Mouse (Mus musculus) forebrain, embryonic 15.5 days (tissue): Measurements from ENCODE around the gene Kcnq2. TPM values are rescaled to one million over a fixed set of nuclear protein-coding genes. Genes with fewer than 3 reads are reported as not detected.

Experiments used
- ATAC-seq: fragments of 200-750 bp; cut with Nextera tagmentation; replicated peaks from 2 replicates; pipeline ENCODE4 v1.8.0; 2017; ENCODE audit warnings: mild to moderate bottlenecking, moderate TSS enrichment, moderate library complexity
- H3K27ac ChIP-seq: fragments of 300-500 bp; sonication (generic); replicated peaks from 2 replicates; pipeline ENCODE4 v1.5.1; 2015; ENCODE audit warnings: mild to moderate bottlenecking, inconsistent platforms
- H3K27me3 ChIP-seq: fragments of 300-500 bp; sonication (generic); 2 replicates; pipeline ENCODE4 v1.6.1; 2015; ENCODE audit warnings: inconsistent platforms
- H3K36me3 ChIP-seq: fragments of 300-500 bp; sonication (generic); 2 replicates; pipeline ENCODE4 v1.6.1; 2015; ENCODE audit warnings: mild to moderate bottlenecking, inconsistent platforms
- H3K4me1 ChIP-seq: fragments of 300-500 bp; sonication (generic); 2 replicates; pipeline ENCODE4 v1.6.1; 2015; ENCODE audit warnings: inconsistent platforms
- H3K4me2 ChIP-seq: fragments of 300-500 bp; sonication (generic); replicated peaks from 2 replicates; pipeline ENCODE4 v1.6.1; 2015; ENCODE audit warnings: mild to moderate bottlenecking, inconsistent platforms
- H3K4me3 ChIP-seq: fragments of 300-500 bp; sonication (generic); 2 replicates; pipeline ENCODE4 v1.5.1; 2015; ENCODE audit warnings: mild to moderate bottlenecking, inconsistent platforms
- H3K9ac ChIP-seq: fragments of 300-500 bp; sonication (generic); replicated peaks from 2 replicates; pipeline ENCODE4 v1.6.1; 2015; ENCODE audit warnings: mild to moderate bottlenecking, inconsistent platforms
- H3K9me3 ChIP-seq: fragments of 300-500 bp; sonication (generic); 2 replicates; pipeline ENCODE4 v1.6.1; 2016; ENCODE audit warnings: inconsistent platforms
- WGBS: fragments of 180-500 bp; shearing (Covaris S2); methylation state at CpG from one replicate; pipeline ENCODE4 v1.1.7; 2015; ENCODE audit warnings: mixed read lengths; 5-methylcytosine and 5-hydroxymethylcytosine counted together
- polyA plus RNA-seq: library from polyadenylated mRNA; unstranded; fragments of >200 nt; fragmentation: Nextera tagmentation; extraction: Ambion mirVana; gene quantifications from 2 replicates; pipeline ENCODE4 v1.2.1, GENCODE M21; 2015

Kcnq2 gene
- polyA plus RNA-seq, 1 experiment from 2014 or later: 46.7 TPM

DNA sequence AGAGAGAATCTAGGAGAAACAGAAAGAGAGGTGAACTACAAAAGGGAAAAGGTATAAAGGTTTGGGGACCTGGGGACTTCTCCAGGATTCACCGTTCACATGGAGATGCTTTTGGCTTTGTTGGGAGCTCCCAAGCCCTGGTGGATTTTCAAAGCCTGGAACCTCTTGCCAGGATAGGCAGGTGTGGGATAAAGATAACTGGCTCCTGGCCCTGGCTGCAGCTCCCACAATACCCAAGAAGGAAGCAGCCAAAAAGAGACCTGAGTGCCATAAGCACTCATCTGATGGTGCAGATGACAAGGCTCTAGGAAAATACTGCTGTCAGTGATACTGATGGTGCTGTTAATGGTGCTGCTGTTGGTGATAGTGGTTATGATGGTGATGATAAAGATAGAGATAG is 82.9 kb downstream of the Kcnq2 start:
- Histone ChIP-seq H3K36me3 (no peaks in the 10 kb centered on the region), H3K4me1 (peaks cover 5% of the 10 kb centered on the region; the same call in 1 of the 2 replicates), H3K27me3 (no peaks in the 10 kb centered on the region), H3K9ac (no peak overlapping the region), H3K4me3 (no peak overlapping the region), H3K4me2 (no peak overlapping the region), H3K9me3 (no peaks in the 10 kb centered on the region), H3K27ac (no peak overlapping the region)
- no peak for ATAC-seq
- WGBS: 69% methylated on average over 1 of the region's 1 CpGs

- no peak for ATAC-seq
- Histone ChIP-seq H3K4me1 (peaks cover 2% of the 10 kb centered on the region), H3K4me3 (no peak overlapping the region), H3K9ac (no peak overlapping the region), H3K9me3 (no peaks in the 10 kb centered on the region), H3K4me2 (no peak overlapping the region), H3K36me3 (no peaks in the 10 kb centered on the region), H3K27ac (no peak overlapping the region), H3K27me3 (no peaks in the 10 kb centered on the region)
- 84% methylated on average over 9 of the region's 9 CpGs for WGBS
Observed at GRCm38 (mm10) chr2:181048986-181049385, 86.1 kb downstream of the Kcnq2 start.

DNA sequence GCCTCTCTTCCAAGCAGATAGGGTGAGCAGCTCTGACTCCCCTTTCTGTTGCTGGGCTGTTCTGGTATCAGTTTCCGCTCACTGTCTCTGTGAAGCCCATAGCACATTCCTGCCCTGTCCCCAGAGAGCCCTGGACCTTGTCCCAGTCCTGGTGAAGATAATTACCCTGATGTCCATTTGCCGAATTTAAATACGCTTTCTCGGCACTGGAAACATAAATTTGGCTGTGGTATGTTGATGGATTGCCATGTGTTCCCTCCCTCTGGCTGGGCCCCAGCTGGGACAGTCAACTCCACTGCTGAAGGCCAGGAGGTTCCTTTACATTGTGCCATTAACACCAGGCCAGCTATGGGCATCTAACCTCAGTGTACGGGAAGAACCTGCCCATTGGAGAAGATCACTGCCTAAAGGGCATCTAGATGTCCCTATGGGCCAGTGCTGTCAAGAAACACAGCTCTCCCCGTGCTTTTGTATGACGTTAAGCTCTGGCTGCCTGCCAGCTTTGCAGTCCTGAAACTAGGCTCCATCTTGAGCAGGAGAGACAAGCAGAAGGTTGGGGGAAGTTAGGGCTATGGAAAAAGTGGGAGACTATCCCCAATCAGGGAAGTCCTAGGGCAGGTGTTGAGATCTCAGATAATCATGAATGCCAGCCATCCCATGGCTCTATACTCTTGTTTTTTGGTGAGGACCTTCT is 86.7 kb downstream of the Kcnq2 start:
- Histone ChIP-seq H3K4me1 (peaks cover 7% of the 10 kb centered on the region), H3K9me3 (no peaks in the 10 kb centered on the region), H3K36me3 (no peaks in the 10 kb centered on the region), H3K4me2 (no peak overlapping the region), H3K4me3 (no peak overlapping the region), H3K27me3 (no peaks in the 10 kb centered on the region), H3K9ac (no peak overlapping the region), H3K27ac (no peak overlapping the region)
- 43% methylated on average over 7 of the region's 7 CpGs for WGBS
- ATAC-seq: no peak

- ATAC-seq: no peak
- no peaks in the 10 kb centered on the region for H3K36me3 ChIP-seq
- no peak overlapping the region for H3K27ac ChIP-seq
- no peak overlapping the region for H3K4me2 ChIP-seq
- no peak overlapping the region for H3K9ac ChIP-seq
- H3K4me1 ChIP-seq: peaks cover 32% of the 10 kb centered on the region
- no peak overlapping the region for H3K4me3 ChIP-seq
- H3K27me3 ChIP-seq: peaks cover 19% of the 10 kb centered on the region; the same call in 1 of the 2 replicates
- WGBS: 8% methylated on average over 3 of the region's 3 CpGs
- H3K9me3 ChIP-seq: no peaks in the 10 kb centered on the region
Observed at GRCm38 (mm10) chr2:181044001-181044400, 91.1 kb downstream of the Kcnq2 start.

DNA sequence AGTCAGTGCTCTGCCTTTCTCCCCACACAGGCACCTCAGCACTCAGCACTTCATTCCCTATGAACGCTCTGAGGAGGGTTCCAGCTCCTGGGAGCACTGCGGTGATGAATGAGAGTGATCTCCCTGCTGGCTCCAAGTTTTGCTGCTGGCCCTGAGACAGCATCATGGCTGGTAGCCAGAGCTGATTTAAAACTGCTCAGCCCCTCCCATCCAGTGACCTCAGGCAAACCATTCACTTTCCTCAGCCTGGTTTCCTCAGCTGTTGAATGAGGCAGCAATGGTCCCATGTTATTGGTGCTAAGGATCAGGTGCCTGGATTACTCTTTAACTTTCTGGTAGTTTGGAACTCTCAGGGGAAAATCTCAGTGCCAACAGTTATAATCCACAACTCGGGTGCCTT is 91.7 kb downstream of the Kcnq2 start, which contains the start of gene Chrna4:
Chrna4 (minus strand) TSS at position 110 of the 400 bp plus-strand sequence.
- H3K9ac ChIP-seq: no peak within 1 kb of the TSS

DNA sequence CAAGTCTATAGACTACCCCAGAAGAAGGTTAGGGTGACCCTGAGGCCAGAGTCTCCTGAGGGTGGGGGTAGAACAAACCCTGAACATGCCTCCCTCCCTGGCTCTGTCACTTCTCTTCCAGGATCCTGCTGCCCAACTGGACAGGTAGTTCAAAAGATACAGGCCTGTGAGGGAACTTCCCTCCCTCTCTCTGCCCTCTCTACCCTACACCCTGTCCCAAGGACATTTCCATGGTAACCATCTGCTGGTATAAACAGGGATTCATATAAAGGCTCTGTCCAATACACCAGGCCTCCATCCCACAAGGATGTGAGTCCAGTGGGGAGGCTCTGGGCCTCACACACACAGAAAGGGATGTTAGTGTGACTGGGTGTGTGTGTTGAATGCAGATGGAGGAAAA is 92.7 kb downstream of the Kcnq2 start:
- H3K9me3 ChIP-seq: no peaks in the 10 kb centered on the region
- no peaks in the 10 kb centered on the region for H3K36me3 ChIP-seq
- H3K9ac ChIP-seq: no peak overlapping the region
- H3K4me3 ChIP-seq: no peak overlapping the region
- H3K27me3 ChIP-seq: peaks cover 30% of the 10 kb centered on the region; the same call in 1 of the 2 replicates
- peak overlapping the region; percentile 24; the same call in 1 of the 2 replicates for H3K27ac ChIP-seq
- no peak for ATAC-seq
- no peak overlapping the region for H3K4me2 ChIP-seq
- H3K4me1 ChIP-seq: peaks cover 41% of the 10 kb centered on the region

More for the DNA sequence above, 91.7 kb downstream of the Kcnq2 start, which contains the start of gene Chrna4:
- Histone ChIP-seq H3K4me2 (no peak within 1 kb of the TSS), H3K27ac (peak within 1 kb of the TSS; percentile 24; the same call in 1 of the 2 replicates), H3K9me3 (no peaks in the 10 kb centered on the region), H3K4me1 (peaks cover 36% of the 10 kb centered on the region), H3K4me3 (no peak within 1 kb of the TSS), H3K36me3 (no peaks in the 10 kb centered on the region), H3K27me3 (peaks cover 22% of the 10 kb centered on the region; the same call in 1 of the 2 replicates)
- ATAC-seq: no peak
- 27% methylated on average over 3 of the region's 3 CpGs for whole genome bisulfite sequencing

- Histone ChIP-seq H3K4me3 (no peak overlapping the region), H3K27ac (no peak overlapping the region), H3K27me3 (peaks cover 30% of the 10 kb centered on the region; the same call in 1 of the 2 replicates), H3K36me3 (no peaks in the 10 kb centered on the region), H3K4me2 (no peak overlapping the region), H3K4me1 (peaks cover 41% of the 10 kb centered on the region), H3K9ac (no peak overlapping the region), H3K9me3 (no peaks in the 10 kb centered on the region)
- whole genome bisulfite sequencing: 7% methylated on average over 7 of the region's 7 CpGs
- ATAC-seq: no peak
Observed at GRCm38 (mm10) chr2:181041941-181042340, 93.2 kb downstream of the Kcnq2 start.

- Histone ChIP-seq H3K4me2 (peak overlapping the region; percentile 91), H3K27ac (no peak overlapping the region), H3K4me3 (peak overlapping the region; percentile 61), H3K9me3 (no peaks in the 10 kb centered on the region), H3K4me1 (peaks cover 41% of the 10 kb centered on the region), H3K36me3 (no peaks in the 10 kb centered on the region), H3K9ac (peak overlapping the region; percentile 56), H3K27me3 (peaks cover 30% of the 10 kb centered on the region; the same call in 1 of the 2 replicates)
- WGBS: 0% methylated on average over 16 of the region's 16 CpGs
- peak; percentile 15; the same call in 1 of the 2 replicates for ATAC-seq
Observed at GRCm38 (mm10) chr2:181039356-181039680, 95.8 kb downstream of the Kcnq2 start.

- H3K9me3 ChIP-seq: no peaks in the 10 kb centered on the region
- H3K4me1 ChIP-seq: peaks cover 38% of the 10 kb centered on the region
- no peak overlapping the region for H3K27ac ChIP-seq
- H3K27me3 ChIP-seq: peaks cover 30% of the 10 kb centered on the region; the same call in 1 of the 2 replicates
- H3K4me2 ChIP-seq: peak overlapping the region; percentile 91
- peak; percentile 60 for ATAC-seq
- no peaks in the 10 kb centered on the region for H3K36me3 ChIP-seq
- H3K4me3 ChIP-seq: peak overlapping the region; percentile 61
- H3K9ac ChIP-seq: peak overlapping the region; percentile 56
- WGBS: 1% methylated on average over 56 of the region's 63 CpGs
Observed at GRCm38 (mm10) chr2:181038644-181039355, 96.3 kb downstream of the Kcnq2 start.

- Histone ChIP-seq H3K9me3 (no peaks in the 10 kb centered on the region), H3K9ac (no peak overlapping the region), H3K4me3 (no peak overlapping the region), H3K27me3 (peaks cover 30% of the 10 kb centered on the region; the same call in 1 of the 2 replicates), H3K4me1 (peaks cover 17% of the 10 kb centered on the region), H3K4me2 (no peak overlapping the region), H3K27ac (no peak overlapping the region), H3K36me3 (no peaks in the 10 kb centered on the region)
- ATAC-seq: no peak
- WGBS: 85% methylated on average over 6 of the region's 6 CpGs
Observed at GRCm38 (mm10) chr2:181036561-181036960, 98.5 kb downstream of the Kcnq2 start.

DNA sequence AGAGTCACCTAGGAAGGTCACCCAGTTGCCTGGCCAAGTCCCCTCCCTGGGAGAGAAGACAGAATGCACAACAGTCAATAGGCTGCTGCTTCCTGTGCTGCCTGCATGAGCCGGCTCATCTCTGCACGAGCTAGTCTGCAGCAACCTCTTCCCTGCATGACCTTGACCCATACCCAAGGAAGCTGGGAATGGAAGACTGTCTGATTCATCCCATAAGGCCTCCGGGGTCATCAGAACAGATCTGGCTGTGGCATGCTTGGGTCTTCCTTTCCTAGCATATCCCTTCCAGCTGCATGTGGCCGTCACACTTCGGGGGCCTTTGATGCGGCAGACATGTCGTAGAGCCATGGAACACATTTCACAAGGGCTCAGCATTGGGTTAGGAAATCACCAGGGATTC is 99.9 kb downstream of the Kcnq2 start:
- no peaks in the 10 kb centered on the region for H3K9me3 ChIP-seq
- H3K4me2 ChIP-seq: no peak overlapping the region
- H3K4me1 ChIP-seq: peaks cover 17% of the 10 kb centered on the region
- H3K9ac ChIP-seq: no peak overlapping the region
- WGBS: 85% methylated on average over 7 of the region's 7 CpGs
- no peak overlapping the region for H3K4me3 ChIP-seq
- H3K36me3 ChIP-seq: no peaks in the 10 kb centered on the region
- no peak overlapping the region for H3K27ac ChIP-seq
- H3K27me3 ChIP-seq: peaks cover 23% of the 10 kb centered on the region; the same call in 1 of the 2 replicates
- no peak for ATAC-seq

DNA sequence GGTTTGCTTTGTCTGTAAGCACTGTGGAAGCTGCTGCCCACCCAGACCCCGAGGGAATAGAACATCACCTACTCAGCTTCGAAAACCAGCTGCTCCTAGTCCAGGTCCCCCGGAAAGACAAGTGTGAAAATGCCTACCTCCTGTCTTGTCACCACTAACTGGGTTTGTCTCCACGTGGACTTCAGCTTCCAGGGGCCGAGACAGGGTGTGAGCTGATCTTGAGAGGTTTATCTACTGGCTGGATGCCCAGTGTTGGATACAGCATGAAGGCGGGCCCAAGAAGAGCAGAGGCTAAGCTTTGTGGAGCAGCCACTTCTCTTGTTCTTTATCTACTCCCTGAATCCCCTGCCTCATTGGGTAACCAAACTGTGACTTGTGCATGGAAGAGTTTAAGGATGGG is 101.8 kb downstream of the Kcnq2 start:
- Histone ChIP-seq H3K4me2 (no peak overlapping the region), H3K9ac (no peak overlapping the region), H3K9me3 (no peaks in the 10 kb centered on the region), H3K4me1 (peaks cover 4% of the 10 kb centered on the region), H3K4me3 (no peak overlapping the region), H3K27ac (no peak overlapping the region), H3K36me3 (no peaks in the 10 kb centered on the region), H3K27me3 (peaks cover 7% of the 10 kb centered on the region; the same call in 1 of the 2 replicates)
- no peak for ATAC-seq
- WGBS: 67% methylated on average over 6 of the region's 6 CpGs
